Mouse (Mus musculus): ENCODE data around the gene Scpep1. TPM values are rescaled to one million over a fixed set of nuclear protein-coding genes. Genes with fewer than 3 reads are reported as not detected.
A peak's percentile ranks its signal among the peaks of the same experiment; 100 is the strongest.

Gene Scpep1
- polyA plus RNA-seq (2012; rRNA removed), result 15.3 and 17.4 TPM in 2 replicates

DNA sequence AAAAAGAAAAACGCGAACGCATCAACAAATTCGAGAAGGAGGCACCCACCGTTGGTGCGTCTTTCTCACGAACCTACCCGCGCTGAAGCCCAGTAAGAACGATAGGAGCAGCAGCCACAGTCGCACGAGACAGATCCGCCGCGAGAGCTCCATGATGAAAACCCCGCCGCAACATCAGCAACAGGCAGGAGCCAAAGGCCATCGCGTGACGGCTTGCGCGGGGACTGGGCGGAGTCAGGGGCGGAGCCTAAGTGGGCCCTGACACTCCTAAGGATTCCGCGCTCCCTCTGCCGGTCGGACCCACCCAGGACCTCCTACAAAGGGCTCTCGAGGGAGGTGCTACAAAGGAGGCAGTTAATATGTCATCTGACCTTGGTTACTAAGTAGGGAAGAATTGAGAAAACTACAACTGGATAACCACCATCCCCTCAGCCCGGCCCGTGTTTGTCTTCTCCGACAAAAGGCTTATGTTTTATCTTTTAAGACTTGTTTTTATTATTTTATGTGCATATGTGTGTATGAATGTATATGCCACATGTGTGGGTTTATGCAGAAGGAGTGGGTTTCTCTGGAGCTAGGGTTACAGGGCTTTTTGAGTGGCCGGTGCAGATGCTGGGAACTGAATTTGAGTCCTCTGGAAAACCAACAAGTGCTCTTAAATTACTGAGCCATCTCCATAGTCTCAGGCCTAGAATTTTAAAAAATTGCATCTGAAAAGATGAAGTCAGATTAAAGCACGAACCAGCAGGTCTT lies at the start of gene Scpep1:
Gene Scpep1, minus strand, starts transcription at position 249 of the 753 bp plus-strand sequence.
- 5% methylated on average over 34 of the region's 34 CpGs for WGBS

DNA sequence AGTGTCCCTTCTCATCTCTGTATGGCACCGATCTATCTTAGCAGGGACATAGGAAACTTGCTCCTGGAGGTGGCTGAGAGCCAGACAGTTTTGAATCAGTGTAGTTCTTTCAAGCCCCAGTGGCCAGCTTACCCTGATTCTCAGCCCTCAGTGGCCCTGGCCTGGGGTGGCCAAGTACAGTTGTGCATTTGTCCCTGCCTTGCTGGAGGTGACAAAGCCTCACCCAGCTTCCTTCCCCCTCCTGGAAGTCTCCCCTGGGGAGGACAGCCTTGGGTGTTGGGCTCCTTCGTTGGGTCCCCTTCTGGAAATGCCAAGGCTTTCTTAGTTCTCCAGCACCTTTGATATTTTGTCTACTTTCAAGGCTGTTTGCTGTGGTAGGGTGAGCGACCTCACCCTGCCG lies 48.5 kb upstream of the Scpep1 start:
- Histone ChIP-seq H3K27ac (ENCODE audit: insufficient read depth, low read length) (peak overlapping the region; percentile 24; the same call in 1 of the 2 replicates), H3K4me3 (ENCODE audit: extremely low read depth, insufficient read depth, insufficient read length) (no peak overlapping the region), H3K36me3 (ENCODE audit: control insufficient read depth, insufficient read depth, low read length) (peaks cover 18% of the 10 kb centered on the region), H3K27me3 (ENCODE audit: control insufficient read depth, insufficient read depth, low read length) (no peaks in the 10 kb centered on the region), H3K4me1 (ENCODE audit: control insufficient read depth, insufficient read depth, insufficient read length) (peaks cover 26% of the 10 kb centered on the region; the same call in 1 of the 2 replicates)
- no peak for TF ChIP-seq POLR2A (IDR thresholded peaks at IDR 0.05; ENCODE audit: low read depth, low read length)
- TF ChIP-seq CTCF (IDR thresholded peaks at IDR 0.05; ENCODE audit: extremely low read depth, insufficient read depth, insufficient read length, insufficient replicate concordance), result no peak
- no peak for DNase-seq (ENCODE audit: low read depth in 1 of 2, low spot score in 2 of 2)
- 71% methylated on average over 4 of the region's 4 CpGs for WGBS

More for the DNA sequence above, at the start of gene Scpep1:
- Histone ChIP-seq H3K36me3 (ENCODE audit: control insufficient read depth, insufficient read depth, low read length) (peaks cover 3% of the 10 kb centered on the region; the same call in 1 of the 2 replicates), H3K27ac (ENCODE audit: insufficient read depth, low read length) (peak within 1 kb of the TSS; percentile 73), H3K4me1 (ENCODE audit: control insufficient read depth, insufficient read depth, insufficient read length) (peaks cover 3% of the 10 kb centered on the region; the same call in 1 of the 2 replicates), H3K27me3 (ENCODE audit: control insufficient read depth, insufficient read depth, low read length) (no peaks in the 10 kb centered on the region), H3K4me3 (ENCODE audit: extremely low read depth, insufficient read depth, insufficient read length) (peak within 1 kb of the TSS; percentile 60)
- DNase-seq (ENCODE audit: low read depth in 1 of 2, low spot score in 2 of 2), result peak; percentile 91 to 99
- TF ChIP-seq POLR2A (IDR thresholded peaks at IDR 0.05; ENCODE audit: low read depth, low read length) (peak; percentile 47), CTCF (IDR thresholded peaks at IDR 0.05; ENCODE audit: extremely low read depth, insufficient read depth, insufficient read length, insufficient replicate concordance) (peak; percentile 78)

DNA sequence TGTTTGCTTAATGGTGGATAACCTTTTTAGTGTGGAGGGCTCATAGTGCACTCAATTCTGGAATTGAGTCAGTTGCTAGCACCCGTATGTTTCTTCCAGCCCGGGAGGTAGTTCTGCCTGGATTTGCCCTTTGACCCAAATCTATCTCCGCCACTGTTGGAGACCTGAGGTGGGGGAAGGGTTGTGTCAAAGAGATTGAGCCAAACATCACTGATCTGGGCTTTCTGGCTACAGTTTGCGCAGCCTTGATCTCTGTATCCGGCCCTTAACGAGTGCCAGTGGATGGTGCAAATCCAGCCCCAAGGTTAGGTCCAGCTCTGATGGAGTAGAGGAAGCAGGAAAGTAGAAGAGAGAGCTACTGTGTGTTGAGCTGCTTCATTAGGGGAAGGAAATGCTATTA lies 47.8 kb upstream of the Scpep1 start:
- Histone ChIP-seq H3K27ac (ENCODE audit: insufficient read depth, low read length) (no peak overlapping the region), H3K4me1 (ENCODE audit: control insufficient read depth, insufficient read depth, insufficient read length) (peaks cover 29% of the 10 kb centered on the region; the same call in 1 of the 2 replicates), H3K36me3 (ENCODE audit: control insufficient read depth, insufficient read depth, low read length) (peaks cover 16% of the 10 kb centered on the region), H3K4me3 (ENCODE audit: extremely low read depth, insufficient read depth, insufficient read length) (no peak overlapping the region; the same call in 1 of the 2 replicates), H3K27me3 (ENCODE audit: control insufficient read depth, insufficient read depth, low read length) (no peaks in the 10 kb centered on the region)
- no peak for TF ChIP-seq POLR2A (IDR thresholded peaks at IDR 0.05; ENCODE audit: low read depth, low read length)
- WGBS, result 60% methylated on average over 6 of the region's 6 CpGs
- DNase-seq (ENCODE audit: low read depth in 1 of 2, low spot score in 2 of 2), result no peak

DNA sequence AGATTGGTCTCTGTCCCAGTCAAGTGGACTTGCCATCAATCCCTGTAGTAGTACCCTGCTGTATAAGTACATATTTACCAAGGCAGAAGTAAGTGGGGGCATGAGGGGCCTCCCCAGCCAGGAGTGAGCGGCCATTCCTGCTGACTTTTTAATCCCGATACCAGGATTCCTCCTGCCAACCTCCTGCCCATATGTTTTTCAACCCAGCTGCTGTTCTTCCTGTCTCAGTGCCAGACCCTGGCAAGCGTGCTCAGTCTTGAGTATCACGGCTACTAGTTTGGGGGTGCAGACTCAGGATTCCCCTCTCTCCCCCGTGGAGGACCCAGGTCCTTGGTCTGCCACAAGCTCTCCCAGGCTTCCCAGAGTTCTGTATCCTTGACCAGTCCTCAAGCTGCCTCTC lies 47.4 kb upstream of the Scpep1 start:
- 65% methylated on average over 5 of the region's 5 CpGs for WGBS
- H3K4me1 ChIP-seq (ENCODE audit: control insufficient read depth, insufficient read depth, insufficient read length), result peaks cover 29% of the 10 kb centered on the region; the same call in 1 of the 2 replicates

DNA sequence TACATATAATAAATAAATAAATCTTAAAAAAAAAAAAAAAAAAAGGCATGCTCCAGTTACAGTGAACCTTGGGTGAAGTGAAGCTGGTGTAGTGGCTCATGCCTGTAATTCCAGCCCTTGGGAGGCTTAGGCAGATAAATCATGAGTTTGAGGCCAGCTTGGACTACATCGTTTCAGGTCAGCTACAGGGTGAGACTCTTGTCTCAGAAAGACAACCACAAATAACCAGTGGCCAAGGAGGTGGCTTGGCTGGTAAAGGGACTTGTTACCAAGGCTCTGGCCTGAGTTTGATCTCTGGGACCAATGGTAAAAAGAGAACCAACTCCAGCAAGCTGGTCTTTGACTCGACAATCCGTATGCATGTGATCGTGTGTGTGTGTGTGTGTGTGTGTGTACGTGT lies 46.8 kb upstream of the Scpep1 start:
- no peak for DNase-seq (ENCODE audit: low read depth in 1 of 2, low spot score in 2 of 2)
- no peaks in the 10 kb centered on the region for H3K27me3 ChIP-seq (ENCODE audit: control insufficient read depth, insufficient read depth, low read length)
- WGBS, result 65% methylated on average over 5 of the region's 5 CpGs
- no peak overlapping the region for H3K27ac ChIP-seq (ENCODE audit: insufficient read depth, low read length)
- peaks cover 13% of the 10 kb centered on the region for H3K36me3 ChIP-seq (ENCODE audit: control insufficient read depth, insufficient read depth, low read length)
- TF ChIP-seq CTCF (IDR thresholded peaks at IDR 0.05; ENCODE audit: extremely low read depth, insufficient read depth, insufficient read length, insufficient replicate concordance) (no peak), POLR2A (IDR thresholded peaks at IDR 0.05; ENCODE audit: low read depth, low read length) (no peak)
- peaks cover 29% of the 10 kb centered on the region; the same call in 1 of the 2 replicates for H3K4me1 ChIP-seq (ENCODE audit: control insufficient read depth, insufficient read depth, insufficient read length)
- H3K4me3 ChIP-seq (ENCODE audit: extremely low read depth, insufficient read depth, insufficient read length), result 0 out of 2 replicates have a peak overlapping the region, but pooled peaks have one; percentile 9

More for the DNA sequence above, 47.4 kb upstream of the Scpep1 start:
- H3K27ac ChIP-seq (ENCODE audit: insufficient read depth, low read length), result no peak overlapping the region
- H3K4me3 ChIP-seq (ENCODE audit: extremely low read depth, insufficient read depth, insufficient read length), result peak overlapping the region; percentile 6; the same call in 1 of the 2 replicates
- DNase-seq (ENCODE audit: low read depth in 1 of 2, low spot score in 2 of 2), result no peak
- no peak for TF ChIP-seq POLR2A (IDR thresholded peaks at IDR 0.05; ENCODE audit: low read depth, low read length)
- TF ChIP-seq CTCF (IDR thresholded peaks at IDR 0.05; ENCODE audit: extremely low read depth, insufficient read depth, insufficient read length, insufficient replicate concordance), result no peak
- peaks cover 16% of the 10 kb centered on the region for H3K36me3 ChIP-seq (ENCODE audit: control insufficient read depth, insufficient read depth, low read length)
- no peaks in the 10 kb centered on the region for H3K27me3 ChIP-seq (ENCODE audit: control insufficient read depth, insufficient read depth, low read length)

DNA sequence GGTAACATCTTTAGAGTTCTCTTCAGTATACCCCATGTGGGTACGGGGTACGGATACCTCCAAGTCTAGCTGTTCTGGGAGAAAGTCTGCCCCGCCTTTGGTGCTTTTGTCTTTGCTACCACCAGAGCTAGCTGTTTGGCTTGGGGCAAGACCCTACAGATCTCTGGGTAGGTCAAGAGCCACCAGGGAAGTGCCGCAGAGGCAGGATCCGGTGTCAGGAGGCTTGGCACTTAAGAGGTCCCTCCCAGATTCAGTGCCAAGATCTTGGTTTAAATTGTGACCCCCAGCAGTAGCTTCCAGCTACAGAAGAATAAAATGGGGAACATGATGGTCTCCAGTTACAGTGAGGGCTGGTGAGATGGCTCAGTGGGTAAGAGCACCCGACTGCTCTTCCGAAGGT lies 46.3 kb upstream of the Scpep1 start:
- H3K4me1 ChIP-seq (ENCODE audit: control insufficient read depth, insufficient read depth, insufficient read length), result peaks cover 29% of the 10 kb centered on the region; the same call in 1 of the 2 replicates
- H3K27me3 ChIP-seq (ENCODE audit: control insufficient read depth, insufficient read depth, low read length), result no peaks in the 10 kb centered on the region
- 71% methylated on average over 7 of the region's 7 CpGs for WGBS
- H3K27ac ChIP-seq (ENCODE audit: insufficient read depth, low read length), result peak overlapping the region; percentile 44; the same call in 1 of the 2 replicates
- peaks cover 13% of the 10 kb centered on the region for H3K36me3 ChIP-seq (ENCODE audit: control insufficient read depth, insufficient read depth, low read length)
- no peak for TF ChIP-seq CTCF (IDR thresholded peaks at IDR 0.05; ENCODE audit: extremely low read depth, insufficient read depth, insufficient read length, insufficient replicate concordance)
- no peak for TF ChIP-seq POLR2A (IDR thresholded peaks at IDR 0.05; ENCODE audit: low read depth, low read length)
- H3K4me3 ChIP-seq (ENCODE audit: extremely low read depth, insufficient read depth, insufficient read length), result peak overlapping the region; percentile 39; the same call in 1 of the 2 replicates
- no peak for DNase-seq (ENCODE audit: low read depth in 1 of 2, low spot score in 2 of 2)

DNA sequence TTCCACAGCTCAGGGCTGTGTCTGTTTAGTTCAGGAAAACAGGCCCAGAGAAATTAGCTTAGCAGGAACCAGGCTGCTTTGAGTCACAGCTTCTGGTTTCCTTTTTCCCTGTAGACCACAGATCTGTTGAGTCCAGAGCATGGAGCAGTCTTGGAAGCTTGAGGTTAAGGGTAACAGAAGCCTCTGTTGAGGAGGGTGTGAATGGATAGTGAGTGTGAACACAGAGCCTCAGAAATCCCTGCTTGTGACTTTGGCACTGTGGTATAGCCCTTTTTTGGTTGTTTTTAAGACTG lies 45.2 kb upstream of the Scpep1 start:
- peaks cover 9% of the 10 kb centered on the region for H3K36me3 ChIP-seq (ENCODE audit: control insufficient read depth, insufficient read depth, low read length)
- H3K4me1 ChIP-seq (ENCODE audit: control insufficient read depth, insufficient read depth, insufficient read length), result peaks cover 29% of the 10 kb centered on the region; the same call in 1 of the 2 replicates
- no peak for DNase-seq (ENCODE audit: low read depth in 1 of 2, low spot score in 2 of 2)
- TF ChIP-seq CTCF (IDR thresholded peaks at IDR 0.05; ENCODE audit: extremely low read depth, insufficient read depth, insufficient read length, insufficient replicate concordance) (no peak), POLR2A (IDR thresholded peaks at IDR 0.05; ENCODE audit: low read depth, low read length) (no peak)
- H3K4me3 ChIP-seq (ENCODE audit: extremely low read depth, insufficient read depth, insufficient read length), result peak overlapping the region; percentile 91
- peak overlapping the region; percentile 94; the same call in 1 of the 2 replicates for H3K27ac ChIP-seq (ENCODE audit: insufficient read depth, low read length)
- no peaks in the 10 kb centered on the region for H3K27me3 ChIP-seq (ENCODE audit: control insufficient read depth, insufficient read depth, low read length)
